8 mouse cellular contexts compared by ENCODE assay signal in the genomic region with DNA sequence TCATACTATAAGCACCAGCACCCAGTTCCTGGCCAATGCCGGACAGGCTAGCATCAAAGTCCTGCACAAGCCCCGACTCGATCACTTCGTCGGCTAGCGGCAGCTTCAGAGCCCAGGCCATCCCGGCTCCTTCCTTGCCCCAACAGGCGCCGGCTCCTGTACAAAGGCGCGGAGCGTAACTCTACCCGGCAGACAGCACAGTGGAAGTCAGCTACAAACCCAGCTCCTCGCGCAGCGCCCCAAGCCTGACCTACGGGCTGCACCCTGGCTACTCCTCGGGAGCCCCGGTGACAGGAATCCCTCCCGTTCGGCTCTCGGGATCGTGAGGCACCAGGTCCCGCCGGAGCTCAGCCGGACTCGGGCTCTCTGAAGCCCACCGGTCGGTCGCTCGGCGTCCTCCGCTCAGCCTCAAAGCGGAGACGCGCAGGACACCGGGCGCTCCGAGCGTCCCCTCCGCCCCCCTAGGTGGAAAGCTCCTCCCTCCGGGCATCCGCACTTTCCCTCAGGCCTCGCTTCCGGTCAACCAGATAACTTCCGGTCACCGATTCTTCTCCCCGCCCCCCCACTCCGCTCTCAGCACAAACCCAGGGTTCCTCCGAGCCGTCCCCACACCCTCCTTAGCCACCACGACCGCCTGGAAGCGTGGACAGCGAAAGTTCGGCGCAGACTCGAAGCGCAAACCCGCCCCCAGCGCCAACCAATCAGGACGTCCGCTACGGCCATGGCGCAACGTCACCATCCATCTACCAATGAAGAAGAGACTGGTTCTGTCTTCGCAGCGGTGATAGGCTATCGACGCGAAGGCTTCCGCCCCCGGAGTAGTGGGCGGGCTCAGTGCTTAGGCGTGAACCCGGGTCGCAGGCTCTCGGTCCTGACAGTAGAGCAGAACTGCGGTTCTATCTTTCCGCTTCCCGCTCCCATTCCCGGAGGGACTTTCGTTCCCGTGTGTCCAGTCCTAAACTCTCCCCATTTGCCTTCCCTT. TPM values are rescaled to one million over a fixed set of nuclear protein-coding genes. Genes with fewer than 3 reads are reported as not detected.
DNase-seq lines count a peak whose midpoint lies in the region; ATAC-seq lines count a peak whose summit lies in the region.

Gene Tfcp2, minus strand, starts transcription at position 683 of the 982 bp plus-strand sequence.

- intact Hi-C loops in heart, postnatal 14 days (cut with DNase I): loop anchor here (5.0 kb wide), 1 partner anchor 61 kb away; no protein-coding TSS in a partner anchor

- peak; percentile 100 for ATAC-seq in forebrain, embryonic 14.5 days
- peak; percentile 99 for ATAC-seq in neural tube, embryonic 15.5 days (ENCODE audit: low FRiP score)

- H3K36me3 ChIP-seq in forebrain, embryonic 14.5 days (ENCODE audit: control insufficient read depth, insufficient read depth, low read length): peaks cover 6% of the 10 kb centered on the region; the same call in 1 of the 2 replicates
- H3K36me3 ChIP-seq in neural tube, embryonic 15.5 days: peaks cover 11% of the 10 kb centered on the region

- peak within 1 kb of the TSS; percentile 88 for H3K27ac ChIP-seq in forebrain, embryonic 14.5 days (ENCODE audit: low read depth, low read length)
- H3K27ac ChIP-seq in neural tube, embryonic 15.5 days (replicated peaks): peak within 1 kb of the TSS; percentile 90

- DNase-seq in ES-CJ7 (ENCODE audit: low read depth, low spot score): peak; percentile 97
- peak; percentile 99 for DNase-seq in cerebellum, adult 11 months
- peak; percentile 99 for DNase-seq in forebrain, embryonic 14.5 days (ENCODE audit: low spot score)
- peak; percentile 97 for DNase-seq in heart, postnatal 14 days
- peak; percentile 99 for DNase-seq in layer of hippocampus, adult 11-12 months (ENCODE audit: low spot score)
- peak; percentile 99 for DNase-seq in lung, adult 18-20 months
- DNase-seq in testis, postnatal 14 days (ENCODE audit: low spot score): peak; percentile 98

- H3K9me3 ChIP-seq in forebrain, embryonic 14.5 days (replicated peaks; ENCODE audit: control insufficient read depth, low read length): no peaks in the 10 kb centered on the region
- H3K9me3 ChIP-seq in neural tube, embryonic 15.5 days (replicated peaks): no peaks in the 10 kb centered on the region

- no peaks in the 10 kb centered on the region for H3K27me3 ChIP-seq in forebrain, embryonic 14.5 days (replicated peaks; ENCODE audit: control insufficient read depth, insufficient read depth, low read length)
- no peaks in the 10 kb centered on the region for H3K27me3 ChIP-seq in neural tube, embryonic 15.5 days (replicated peaks)

- peak within 1 kb of the TSS; percentile 91 for H3K4me2 ChIP-seq in forebrain, embryonic 14.5 days (ENCODE audit: low read length)
- peak within 1 kb of the TSS; percentile 75 for H3K4me2 ChIP-seq in neural tube, embryonic 15.5 days

- peak within 1 kb of the TSS; percentile 85 for H3K4me3 ChIP-seq in forebrain, embryonic 14.5 days (ENCODE audit: low read depth, low read length)
- H3K4me3 ChIP-seq in neural tube, embryonic 15.5 days (replicated peaks): peak within 1 kb of the TSS; percentile 74

- WGBS in forebrain, embryonic 14.5 days: under 1% methylated on average over 84 of the region's 84 CpGs
- under 1% methylated on average over 83 of the region's 84 CpGs for WGBS in neural tube, embryonic 15.5 days

- peak within 1 kb of the TSS; percentile 91 for H3K9ac ChIP-seq in forebrain, embryonic 14.5 days (ENCODE audit: low read length)
- H3K9ac ChIP-seq in neural tube, embryonic 15.5 days (replicated peaks): peak within 1 kb of the TSS; percentile 81

- H3K4me1 ChIP-seq in forebrain, embryonic 14.5 days (ENCODE audit: control insufficient read depth, insufficient read depth, low read length): peaks cover 12% of the 10 kb centered on the region
- peaks cover 24% of the 10 kb centered on the region for H3K4me1 ChIP-seq in neural tube, embryonic 15.5 days

RNA-seq across cellular contexts. Expression of gene Tfcp2, which starts in this region (rescaled TPM):
- polyA plus RNA-seq in forebrain, embryonic 14.5 days (2014; fragmentation: Nextera tagmentation; extraction: Ambion mirVana): 22.1 and 23.6 TPM in 2 replicates
- 10 to 100 TPM; 14.3 to 15.8 TPM for total RNA-seq in heart, postnatal 14 days (2021)
- 32.4 and 34.8 TPM in 2 replicates for polyA plus RNA-seq in neural tube, embryonic 15.5 days (2015; fragmentation: Nextera tagmentation; extraction: Ambion mirVana)

Comparison
In these comparisons a context has a peak if more than half of its experiments do, and no peak if none do; other contexts are left out.
1. Peak in every context shown above with its lines: DNase-seq, ATAC-seq, H3K4me3 ChIP-seq and H3K27ac ChIP-seq.